Mouse (Mus musculus) liver, embryonic 12.5 days (tissue): Measurements from ENCODE around the gene Cars. TPM values are rescaled to one million over a fixed set of nuclear protein-coding genes. Genes with fewer than 3 reads are reported as not detected.
"Not testable (repeated sequence)": the region's sequence is repeated elsewhere in the genome, so short reads cannot be mapped to it uniquely, and the experiment has no call there.

Experiments used
- ATAC-seq: fragments of 200-750 bp; cut with Nextera tagmentation; 2 replicates; pipeline ENCODE4 v1.8.0; 2017; ENCODE audit warnings: moderate number of reproducible peaks, mild to moderate bottlenecking, moderate library complexity
- H3K27ac ChIP-seq: fragments of 300-500 bp; sonication (generic); 2 replicates; pipeline ENCODE4 v1.5.1; 2016; ENCODE audit warnings: mild to moderate bottlenecking
- H3K27me3 ChIP-seq: fragments of 300-500 bp; sonication (generic); replicated peaks from 2 replicates; pipeline ENCODE4 v1.6.1; 2016; ENCODE audit warnings: mild to moderate bottlenecking, moderate library complexity
- H3K36me3 ChIP-seq: fragments of 300-500 bp; sonication (generic); 2 replicates; pipeline ENCODE4 v1.6.1; 2016; ENCODE audit warnings: mild to moderate bottlenecking, moderate library complexity
- H3K4me1 ChIP-seq: fragments of 300-500 bp; sonication (generic); 2 replicates; pipeline ENCODE4 v1.6.1; 2016
- H3K4me2 ChIP-seq: fragments of 300-500 bp; sonication (generic); 2 replicates; pipeline ENCODE4 v1.6.1; 2016; ENCODE audit warnings: mild to moderate bottlenecking, moderate library complexity
- H3K4me3 ChIP-seq: fragments of 300-500 bp; sonication (generic); 2 replicates; pipeline ENCODE4 v1.5.1; 2016; ENCODE audit warnings: mild to moderate bottlenecking, moderate library complexity
- H3K9ac ChIP-seq: fragments of 300-500 bp; sonication (generic); 2 replicates; pipeline ENCODE4 v1.6.1; 2016; ENCODE audit warnings: mild to moderate bottlenecking, moderate library complexity
- H3K9me3 ChIP-seq: fragments of 300-500 bp; sonication (generic); replicated peaks from 2 replicates; pipeline ENCODE4 v1.6.1; 2016; ENCODE audit warnings: mild to moderate bottlenecking, moderate library complexity
- WGBS: fragments of 180-500 bp; shearing (Covaris S2); methylation state at CpG from one replicate; pipeline ENCODE4 v1.1.7; 2016; ENCODE audit not compliant: insufficient replicate concordance; 5-methylcytosine and 5-hydroxymethylcytosine counted together
- polyA plus RNA-seq: library from polyadenylated mRNA; unstranded; fragments of >200 nt; fragmentation: Nextera tagmentation; extraction: Ambion mirVana; gene quantifications from 2 replicates; pipeline ENCODE4 v1.2.1, GENCODE M21; 2016

Cars gene
- polyA plus RNA-seq, 1 experiment from 2014 or later, result 83.4 TPM

DNA sequence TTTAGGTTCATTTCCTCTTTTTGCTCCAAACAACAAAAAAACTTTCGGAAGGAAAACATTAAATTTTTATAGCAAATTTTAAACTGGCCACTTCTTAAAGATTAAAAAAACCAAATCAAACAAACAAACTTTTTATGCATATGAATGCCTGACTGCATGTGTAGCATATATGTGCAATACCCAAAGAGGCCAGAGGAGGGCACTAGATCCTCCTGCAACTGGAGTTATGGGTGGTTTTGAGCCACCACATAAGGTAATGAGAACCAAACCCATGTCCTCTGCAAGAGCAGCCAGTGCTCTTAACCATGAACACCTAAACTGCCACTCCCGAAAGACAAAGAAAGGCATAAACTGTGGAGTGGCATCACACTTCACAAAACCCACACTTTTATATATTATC is 55.5 kb downstream of the Cars start:
- peaks cover 70% of the 10 kb centered on the region for H3K4me1 ChIP-seq
- ATAC-seq, result no peak
- WGBS, result 80% methylated on average over 2 of the region's 2 CpGs
- no peak overlapping the region for H3K27ac ChIP-seq
- no peaks in the 10 kb centered on the region for H3K27me3 ChIP-seq
- no peak overlapping the region for H3K9ac ChIP-seq
- H3K4me3 ChIP-seq, result no peak overlapping the region
- H3K4me2 ChIP-seq, result no peak overlapping the region
- peaks cover 57% of the 10 kb centered on the region for H3K36me3 ChIP-seq
- no peaks in the 10 kb centered on the region for H3K9me3 ChIP-seq

DNA sequence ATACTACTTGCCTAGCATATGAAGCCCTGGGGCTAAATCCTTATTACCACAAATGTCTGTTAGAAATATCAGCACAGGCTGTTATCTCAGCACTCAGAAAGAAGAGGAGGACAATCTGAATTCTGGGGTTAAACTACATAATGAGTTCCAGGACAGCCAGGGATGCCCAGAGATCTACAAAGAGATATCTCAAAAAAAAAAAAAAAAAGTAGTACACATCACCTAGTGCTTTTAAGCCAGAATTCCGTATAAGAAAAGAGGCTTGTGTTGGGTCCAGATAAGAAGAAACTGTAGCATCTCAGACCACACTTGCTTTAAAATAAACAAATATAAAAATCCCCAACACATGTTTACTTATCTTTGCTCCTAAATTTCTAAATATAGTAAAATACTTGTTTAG is 61.2 kb downstream of the Cars start:
- H3K9me3 ChIP-seq, result no peaks in the 10 kb centered on the region
- H3K4me1 ChIP-seq, result peaks cover 70% of the 10 kb centered on the region
- H3K27ac ChIP-seq, result no peak overlapping the region
- H3K9ac ChIP-seq, result no peak overlapping the region
- peaks cover 89% of the 10 kb centered on the region for H3K36me3 ChIP-seq
- H3K4me2 ChIP-seq, result no peak overlapping the region
- H3K4me3 ChIP-seq, result no peak overlapping the region
- WGBS, result 39% methylated on average over 1 of the region's 1 CpGs
- H3K27me3 ChIP-seq, result no peaks in the 10 kb centered on the region
- no peak for ATAC-seq

DNA sequence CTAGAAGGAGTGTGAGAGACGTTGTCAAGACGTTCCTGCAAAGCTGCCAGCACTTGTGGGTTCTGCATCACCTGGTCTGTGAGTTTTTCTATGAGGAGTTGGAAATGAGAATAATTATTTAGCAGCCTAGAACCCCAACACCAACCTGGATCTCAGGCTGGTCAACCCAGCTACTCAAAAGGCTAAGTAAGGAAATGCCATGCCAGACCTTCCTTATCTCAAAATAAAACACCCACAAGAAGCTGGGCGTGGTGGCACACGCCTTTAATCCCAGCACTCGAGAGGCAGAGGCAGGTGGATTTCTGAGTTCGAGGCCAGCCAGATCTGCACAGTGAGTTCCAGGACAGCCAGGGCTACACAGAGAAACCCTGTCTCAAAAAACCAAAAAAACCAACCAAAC is 61.7 kb downstream of the Cars start:
- peak; percentile 19; the same call in 1 of the 2 replicates for ATAC-seq
- Histone ChIP-seq H3K27ac (peak overlapping the region; percentile 5; the same call in 1 of the 2 replicates), H3K36me3 (peaks cover 94% of the 10 kb centered on the region), H3K4me1 (peaks cover 70% of the 10 kb centered on the region)
- not testable (repeated sequence) for H3K9ac ChIP-seq, H3K27me3 ChIP-seq, H3K4me3 ChIP-seq, H3K9me3 ChIP-seq, H3K4me2 ChIP-seq
- WGBS, result 53% methylated on average over 6 of the region's 6 CpGs

DNA sequence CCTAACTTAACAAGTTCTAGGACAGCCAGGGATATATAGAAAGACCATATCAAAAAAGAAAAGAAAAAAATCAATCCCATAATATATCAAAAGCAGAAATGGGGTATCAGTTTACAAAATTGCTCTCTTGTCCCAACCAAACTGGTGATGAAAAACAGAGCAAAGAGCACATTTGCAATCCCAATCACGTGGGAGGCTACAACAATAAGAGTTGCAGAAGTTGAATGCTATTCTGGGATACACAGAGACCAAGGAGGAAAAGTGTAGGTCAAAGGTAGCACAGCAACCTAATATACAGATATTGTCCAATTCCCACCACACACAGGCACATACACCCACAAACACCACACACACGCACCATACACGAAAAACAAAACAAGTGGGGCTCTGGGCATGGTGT is 63.6 kb downstream of the Cars start:
- Histone ChIP-seq H3K27ac (no peak overlapping the region), H3K9ac (no peak overlapping the region), H3K27me3 (no peaks in the 10 kb centered on the region), H3K36me3 (peaks cover 96% of the 10 kb centered on the region), H3K9me3 (no peaks in the 10 kb centered on the region), H3K4me2 (no peak overlapping the region), H3K4me1 (peaks cover 76% of the 10 kb centered on the region), H3K4me3 (no peak overlapping the region)
- 91% methylated on average over 3 of the region's 3 CpGs for WGBS
- ATAC-seq, result no peak

DNA sequence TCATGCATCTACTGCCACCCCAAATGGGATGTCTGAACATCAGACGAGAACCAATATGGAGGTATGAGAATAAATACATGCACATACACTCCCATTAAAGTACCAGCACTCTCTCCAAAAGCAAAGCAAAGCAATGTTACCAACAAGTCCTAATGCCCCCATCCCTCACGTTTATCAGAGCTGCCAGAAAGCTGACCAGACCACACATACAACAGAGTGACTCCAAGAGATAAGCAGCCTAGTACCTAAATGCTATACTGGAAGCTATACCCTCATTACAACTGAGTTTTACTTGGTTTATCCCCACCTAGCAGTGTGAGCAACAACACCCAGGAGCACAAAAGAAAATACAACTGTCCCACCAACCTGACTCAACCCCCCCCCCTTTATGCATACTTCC is 66.6 kb downstream of the Cars start:
- Histone ChIP-seq H3K27ac (peak overlapping the region; percentile 87), H3K9ac (no peak overlapping the region), H3K4me3 (no peak overlapping the region)

DNA sequence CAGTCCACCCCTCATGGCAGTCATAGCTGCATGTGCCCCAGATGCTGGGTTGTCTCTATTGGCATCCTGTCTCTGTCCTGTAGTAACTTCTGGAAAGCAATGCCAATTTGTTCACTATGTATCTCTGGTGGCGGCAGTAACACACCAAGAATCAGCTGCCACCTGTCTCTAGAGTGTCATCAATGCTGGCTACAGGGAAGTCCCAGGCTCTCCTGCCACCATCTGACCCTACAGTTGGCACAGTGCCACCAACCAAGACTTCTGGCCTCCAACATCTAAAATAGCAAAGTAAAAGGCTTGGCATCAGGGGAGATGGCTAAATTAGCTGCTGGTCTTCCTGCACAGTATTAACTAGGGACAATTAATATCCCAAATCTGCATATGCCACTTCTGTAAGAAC is 67.5 kb downstream of the Cars start:
- no peak for ATAC-seq
- 0 out of 2 replicates have a peak overlapping the region, but pooled peaks have one; percentile 42 for H3K27ac ChIP-seq
- H3K9ac ChIP-seq, result no peak overlapping the region
- H3K9me3 ChIP-seq, result no peaks in the 10 kb centered on the region
- H3K4me2 ChIP-seq, result no peak overlapping the region
- H3K36me3 ChIP-seq, result peaks cover 99% of the 10 kb centered on the region
- WGBS, result 73% methylated on average over 1 of the region's 1 CpGs
- H3K27me3 ChIP-seq, result no peaks in the 10 kb centered on the region
- peaks cover 44% of the 10 kb centered on the region for H3K4me1 ChIP-seq
- no peak overlapping the region for H3K4me3 ChIP-seq

More for the DNA sequence above, 66.6 kb downstream of the Cars start:
- Histone ChIP-seq H3K9me3 (no peaks in the 10 kb centered on the region), H3K36me3 (peaks cover 99% of the 10 kb centered on the region), H3K4me1 (peaks cover 52% of the 10 kb centered on the region), H3K4me2 (peak overlapping the region; percentile 36), H3K27me3 (no peaks in the 10 kb centered on the region)
- WGBS, result 25% methylated on average over 2 of the region's 2 CpGs
- ATAC-seq, result peak; percentile 96

DNA sequence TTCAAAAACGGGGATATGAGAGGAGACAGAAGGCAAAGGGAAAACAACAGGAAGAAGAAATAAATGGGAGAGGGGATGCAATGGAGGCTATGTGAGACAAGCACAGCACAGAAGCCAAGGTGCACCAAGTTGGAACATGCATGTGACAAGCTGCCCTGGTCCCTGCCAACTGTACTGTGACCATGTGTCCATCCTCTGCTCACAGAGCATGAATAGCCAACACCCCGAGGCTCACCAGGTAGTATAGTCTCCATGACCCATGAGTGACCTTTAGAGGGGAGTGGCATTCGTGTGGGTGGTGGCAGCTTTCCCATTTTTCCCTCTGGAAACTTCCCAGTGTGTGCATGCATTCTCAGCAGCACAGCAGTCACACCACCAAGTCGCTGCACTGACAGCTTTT is 80.6 kb downstream of the Cars start:
- WGBS, result 77% methylated on average over 4 of the region's 4 CpGs
- Histone ChIP-seq H3K4me2 (no peak overlapping the region), H3K36me3 (peaks cover 100% of the 10 kb centered on the region), H3K4me1 (no peaks in the 10 kb centered on the region), H3K27ac (no peak overlapping the region), H3K9me3 (no peaks in the 10 kb centered on the region), H3K4me3 (no peak overlapping the region), H3K9ac (no peak overlapping the region), H3K27me3 (no peaks in the 10 kb centered on the region)
- no peak for ATAC-seq

DNA sequence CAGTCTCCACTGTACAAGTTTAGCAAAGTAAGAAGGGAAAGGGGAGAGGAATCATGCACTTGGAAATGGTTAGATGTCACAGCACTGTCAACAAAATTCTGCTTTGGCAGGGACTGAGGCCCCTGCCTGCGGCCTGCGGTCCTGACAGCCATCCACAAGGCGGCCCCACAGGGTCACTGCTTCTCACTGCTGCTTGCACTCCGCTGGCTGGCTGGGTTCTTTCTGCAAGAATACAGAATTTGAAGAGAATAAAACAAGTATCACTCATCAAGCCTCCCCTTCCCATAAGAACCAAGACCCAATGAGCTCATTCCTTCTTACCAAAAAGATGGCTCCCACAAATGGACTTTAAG is 85.5 kb downstream of the Cars start:
- no peak overlapping the region for H3K9ac ChIP-seq
- no peaks in the 10 kb centered on the region for H3K27me3 ChIP-seq
- H3K36me3 ChIP-seq, result peaks cover 74% of the 10 kb centered on the region
- 94% methylated on average over 4 of the region's 4 CpGs for WGBS
- H3K9me3 ChIP-seq, result no peaks in the 10 kb centered on the region
- ATAC-seq, result no peak
- no peak overlapping the region for H3K27ac ChIP-seq
- no peak overlapping the region for H3K4me2 ChIP-seq
- no peak overlapping the region for H3K4me3 ChIP-seq
- no peaks in the 10 kb centered on the region for H3K4me1 ChIP-seq

DNA sequence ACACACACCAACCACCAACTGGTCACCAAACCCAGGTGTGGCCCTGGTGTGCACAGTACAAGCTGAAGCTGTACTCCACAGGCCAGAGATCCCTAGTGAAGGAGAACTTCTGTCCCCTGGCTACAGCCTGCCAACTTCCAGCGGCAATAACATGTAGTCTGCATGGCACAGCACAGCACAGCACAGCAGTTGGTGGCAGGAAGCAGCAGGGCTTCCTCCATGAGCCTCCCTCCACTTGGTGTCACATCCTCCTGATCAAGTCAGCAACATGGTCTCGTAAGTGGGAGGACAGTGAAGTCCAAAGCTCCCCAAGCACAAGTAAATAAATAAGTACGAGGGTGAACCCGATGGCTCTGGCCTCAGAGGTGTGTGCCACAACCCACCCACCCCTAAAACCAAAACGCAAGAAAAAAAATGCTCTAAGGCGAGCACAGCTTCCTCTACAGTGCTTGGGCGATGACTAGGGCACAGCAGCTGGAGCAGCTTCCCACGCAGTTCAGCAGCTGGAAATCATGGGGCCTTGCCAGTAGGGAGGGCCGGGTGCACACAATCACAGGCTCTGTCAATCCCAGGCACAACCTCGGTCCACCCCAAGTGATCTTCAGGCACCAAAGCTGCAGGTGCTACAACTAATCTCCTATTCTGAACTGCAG is 86.0 kb downstream of the Cars start:
- H3K36me3 ChIP-seq, result peaks cover 68% of the 10 kb centered on the region

DNA sequence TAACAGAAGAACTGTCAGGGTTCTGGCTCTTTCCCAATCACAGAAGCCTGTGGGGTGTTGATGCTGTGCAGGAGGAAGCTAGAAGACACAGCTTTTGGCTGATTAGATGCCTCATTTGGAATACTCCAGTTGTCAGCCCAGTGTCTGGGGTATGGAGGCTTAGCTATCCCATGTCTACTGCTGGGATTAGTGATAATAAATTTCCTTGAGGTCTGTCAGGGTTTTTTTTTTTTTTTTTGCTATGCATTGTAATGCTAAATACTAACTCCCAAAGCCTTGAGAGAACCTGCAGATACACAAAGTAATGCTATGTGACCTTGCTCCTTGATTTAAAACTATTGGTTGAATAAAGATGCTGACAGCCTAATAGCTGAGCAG is 88.6 kb downstream of the Cars start:
- Histone ChIP-seq H3K4me3 (no peak overlapping the region), H3K27me3 (0 out of 2 replicates have a peak, but pooled peaks cover 10% of the 10 kb centered on the region), H3K4me2 (no peak overlapping the region), H3K9me3 (no peaks in the 10 kb centered on the region), H3K9ac (no peak overlapping the region), H3K4me1 (0 out of 2 replicates have a peak, but pooled peaks cover 2% of the 10 kb centered on the region), H3K36me3 (peaks cover 43% of the 10 kb centered on the region), H3K27ac (no peak overlapping the region)
- no peak for ATAC-seq

More for the DNA sequence above, 86.0 kb downstream of the Cars start:
- Histone ChIP-seq H3K27ac (no peak overlapping the region), H3K9ac (no peak overlapping the region), H3K4me1 (no peaks in the 10 kb centered on the region), H3K4me2 (no peak overlapping the region), H3K9me3 (no peaks in the 10 kb centered on the region), H3K4me3 (no peak overlapping the region), H3K27me3 (no peaks in the 10 kb centered on the region)
- 0 out of 2 replicates have a peak, but pooled peaks have one; percentile 22 for ATAC-seq
- 76% methylated on average over 10 of the region's 10 CpGs for WGBS

DNA sequence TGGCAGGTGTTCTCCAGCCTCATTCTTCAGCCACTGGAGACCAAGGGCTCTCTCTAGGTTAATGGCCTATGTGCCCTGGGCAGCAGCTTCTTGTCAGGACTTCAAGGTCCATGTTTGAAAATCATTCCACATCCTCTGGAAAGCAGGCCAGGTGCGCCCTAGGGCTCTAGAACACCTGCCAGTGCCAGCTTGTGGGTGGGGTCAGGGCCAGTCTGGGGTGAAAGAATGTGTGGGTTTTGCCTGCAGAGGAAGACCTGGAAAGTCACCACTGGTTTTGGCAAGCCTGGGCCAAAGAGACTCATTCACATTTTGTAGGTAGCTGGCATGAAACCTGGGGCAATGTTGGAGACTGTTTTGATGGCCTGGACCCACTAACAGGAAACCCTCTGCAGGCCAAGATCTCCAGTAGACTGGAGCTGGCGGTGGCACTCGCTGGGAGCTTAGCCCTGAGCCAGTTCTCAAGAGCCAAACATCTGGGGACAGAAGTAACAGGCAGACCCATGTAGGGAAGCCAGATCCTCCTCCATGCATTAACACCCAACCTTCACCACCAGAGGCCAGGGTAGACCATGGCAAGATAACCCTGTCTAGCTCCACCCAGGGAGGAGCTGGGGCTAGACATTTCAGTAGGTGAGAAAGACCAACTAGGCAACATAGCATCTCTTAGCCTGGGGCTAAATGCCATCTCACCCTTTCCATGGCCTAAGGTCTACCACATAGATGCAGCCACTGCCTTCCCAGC is 89.1 kb downstream of the Cars start:
- Histone ChIP-seq H3K4me2 (no peak overlapping the region), H3K9me3 (no peaks in the 10 kb centered on the region), H3K4me3 (no peak overlapping the region), H3K27me3 (peaks cover 13% of the 10 kb centered on the region; the same call in 1 of the 2 replicates), H3K4me1 (0 out of 2 replicates have a peak, but pooled peaks cover 2% of the 10 kb centered on the region), H3K36me3 (peaks cover 37% of the 10 kb centered on the region), H3K9ac (no peak overlapping the region), H3K27ac (no peak overlapping the region)
- WGBS, result 79% methylated on average over 3 of the region's 3 CpGs
- 0 out of 2 replicates have a peak, but pooled peaks have one; percentile 31 for ATAC-seq

DNA sequence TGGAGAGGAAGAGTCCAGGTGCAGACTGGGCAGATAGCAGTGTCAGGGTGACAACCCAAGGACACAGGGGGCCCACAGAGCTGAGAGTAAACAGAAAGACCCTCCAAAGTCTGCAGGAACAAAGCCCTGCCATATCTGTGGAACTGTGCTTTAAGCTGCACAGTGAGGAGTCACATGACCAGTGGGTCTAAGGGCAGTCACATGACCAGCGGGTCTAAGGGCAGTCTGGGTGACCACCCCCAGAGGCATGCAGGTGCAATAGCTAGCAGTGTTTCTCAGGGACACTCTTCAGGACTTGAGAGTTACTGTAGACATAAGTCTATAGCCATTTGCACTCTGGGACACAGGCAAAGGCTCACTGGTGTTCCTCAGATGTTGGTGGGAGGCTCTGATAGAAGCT is 90.3 kb downstream of the Cars start:
- no peak for ATAC-seq
- Histone ChIP-seq H3K4me1 (0 out of 2 replicates have a peak, but pooled peaks cover 2% of the 10 kb centered on the region), H3K4me3 (no peak overlapping the region), H3K27me3 (peaks cover 22% of the 10 kb centered on the region), H3K27ac (no peak overlapping the region), H3K4me2 (no peak overlapping the region), H3K9ac (no peak overlapping the region), H3K9me3 (no peaks in the 10 kb centered on the region), H3K36me3 (peaks cover 25% of the 10 kb centered on the region)
- 59% methylated on average over 1 of the region's 1 CpGs for WGBS
